Mouse (Mus musculus) kidney, adult 2 months (tissue): Measurements from ENCODE around the gene Cstad. TPM values are rescaled to one million over a fixed set of nuclear protein-coding genes. Genes with fewer than 3 reads are reported as not detected.

Source experiments
- DNase-seq: peaks from one replicate; pipeline ENCODE4 v3.0.0; 2021
- H3K27ac ChIP-seq: fragments of 200-500 bp; 2 replicates; pipeline ENCODE4 v1.5.1; 2012; ENCODE audit warnings: low read depth, low read length, control low read depth, inconsistent platforms; ENCODE audit not compliant: insufficient read depth
- H3K27me3 ChIP-seq: fragments of 200-500 bp; replicated peaks from 2 replicates; pipeline ENCODE4 v1.6.1; 2012; ENCODE audit warnings: mild to moderate bottlenecking, moderate library complexity, low read length, inconsistent platforms; ENCODE audit not compliant: control insufficient read depth, insufficient read depth
- H3K36me3 ChIP-seq: fragments of 200-500 bp; 2 replicates; pipeline ENCODE4 v1.6.1; 2012; ENCODE audit warnings: mild to moderate bottlenecking, moderate library complexity, low read length, inconsistent platforms; ENCODE audit not compliant: control insufficient read depth, insufficient read depth
- H3K4me1 ChIP-seq: fragments of 200-500 bp; 2 replicates; pipeline ENCODE4 v1.6.1; 2011; ENCODE audit warnings: low read length; ENCODE audit not compliant: control insufficient read depth, insufficient read depth
- H3K4me3 ChIP-seq: fragments of 200-500 bp; 2 replicates; pipeline ENCODE4 v1.5.1; 2011; ENCODE audit warnings: mild to moderate bottlenecking, low read depth, low read length, control low read depth; ENCODE audit not compliant: insufficient read depth
- CTCF ChIP-seq: fragments of 200-500 bp; conservative IDR thresholded peaks from 2 replicates; pipeline ENCODE4 v1.5.1; 2011; ENCODE audit warnings: low read depth, mild to moderate bottlenecking, control low read depth, low read length, moderate library complexity, mixed read lengths; ENCODE audit not compliant: insufficient read depth, insufficient read length
- POLR2A ChIP-seq: fragments of 200-500 bp; IDR thresholded peaks from one replicate; pipeline ENCODE4 v1.6.1; 2011; ENCODE audit warnings: low read depth, low read length, control low read depth
- WGBS: fragments of 180-500 bp; shearing (Covaris S2); methylation state at CpG from one replicate; pipeline ENCODE4 v1.1.7; 2018; 5-methylcytosine and 5-hydroxymethylcytosine counted together
- polyA plus RNA-seq: library from polyadenylated mRNA; depleted of rRNA; stranded (reverse); fragments of >200 nt; gene quantifications from 2 replicates; pipeline ENCODE4 v1.2.3, GENCODE M21; 2012

The Cstad gene
- polyA plus RNA-seq, 1 experiment: 1.2 TPM

- no peak for TF ChIP-seq POLR2A
- no peak for TF ChIP-seq CTCF
- H3K27me3 ChIP-seq: no peaks in the 10 kb centered on the region
- peaks cover 3% of the 10 kb centered on the region; the same call in 1 of the 2 replicates for H3K4me1 ChIP-seq
- DNase-seq: no peak
- H3K27ac ChIP-seq: no peak overlapping the region
- 68% methylated on average over 17 of the region's 17 CpGs for WGBS
- no peaks in the 10 kb centered on the region for H3K36me3 ChIP-seq
- no peak overlapping the region for H3K4me3 ChIP-seq
These were observed 31.3 kb downstream of the Cstad start for GRCm38 (mm10) chr2:30626058-30626675.

GRCm38 (mm10) chr2:30627338-30627737, 32.5 kb downstream of the Cstad start:
- peaks cover 3% of the 10 kb centered on the region; the same call in 1 of the 2 replicates for H3K4me1 ChIP-seq
- no peak overlapping the region for H3K4me3 ChIP-seq
- H3K27me3 ChIP-seq: no peaks in the 10 kb centered on the region
- no peak overlapping the region for H3K27ac ChIP-seq
- TF ChIP-seq CTCF (no peak), POLR2A (no peak)
- no peaks in the 10 kb centered on the region for H3K36me3 ChIP-seq
- 98% methylated on average over 3 of the region's 3 CpGs for WGBS
- DNase-seq: no peak

- H3K27ac ChIP-seq: no peak overlapping the region
- 92% methylated on average over 17 of the region's 17 CpGs for WGBS
- no peaks in the 10 kb centered on the region for H3K36me3 ChIP-seq
- no peak for DNase-seq
- TF ChIP-seq POLR2A (no peak), CTCF (no peak)
- H3K27me3 ChIP-seq: no peaks in the 10 kb centered on the region
- H3K4me3 ChIP-seq: no peak overlapping the region
- peaks cover 3% of the 10 kb centered on the region; the same call in 1 of the 2 replicates for H3K4me1 ChIP-seq
These were observed 33.5 kb downstream of the Cstad start for GRCm38 (mm10) chr2:30628374-30628773.

GRCm38 (mm10) chr2:30629038-30629761, 34.4 kb downstream of the Cstad start:
- no peak for DNase-seq
- no peaks in the 10 kb centered on the region for H3K36me3 ChIP-seq
- 63% methylated on average over 14 of the region's 14 CpGs for WGBS
- no peaks in the 10 kb centered on the region for H3K27me3 ChIP-seq
- H3K4me3 ChIP-seq: no peak overlapping the region
- H3K4me1 ChIP-seq: no peaks in the 10 kb centered on the region
- TF ChIP-seq POLR2A: no peak
- TF ChIP-seq CTCF: no peak
- H3K27ac ChIP-seq: no peak overlapping the region

- no peaks in the 10 kb centered on the region for H3K36me3 ChIP-seq
- no peaks in the 10 kb centered on the region for H3K4me1 ChIP-seq
- H3K27me3 ChIP-seq: no peaks in the 10 kb centered on the region
- no peak for TF ChIP-seq CTCF
- no peak for TF ChIP-seq POLR2A
- no peak overlapping the region for H3K27ac ChIP-seq
- 84% methylated on average over 4 of the region's 4 CpGs for WGBS
- H3K4me3 ChIP-seq: no peak overlapping the region
- DNase-seq: no peak
These were observed 35.0 kb downstream of the Cstad start for GRCm38 (mm10) chr2:30629860-30630259.

GRCm38 (mm10) chr2:30636266-30636671, 41.4 kb downstream of the Cstad start:
- DNase-seq: peak; percentile 80
- peak overlapping the region; percentile 24 for H3K27ac ChIP-seq
- H3K4me3 ChIP-seq: peak overlapping the region; percentile 31

GRCm38 (mm10) chr2:30637991-30638390, 43.2 kb downstream of the Cstad start:
- no peak for DNase-seq
- Histone ChIP-seq H3K4me1 (no peaks in the 10 kb centered on the region), H3K4me3 (no peak overlapping the region), H3K27ac (no peak overlapping the region), H3K27me3 (no peaks in the 10 kb centered on the region), H3K36me3 (no peaks in the 10 kb centered on the region)
- TF ChIP-seq CTCF (no peak), POLR2A (no peak)
- WGBS: 94% methylated on average over 6 of the region's 6 CpGs

More at GRCm38 (mm10) chr2:30636266-30636671, 41.4 kb downstream of the Cstad start:
- no peaks in the 10 kb centered on the region for H3K4me1 ChIP-seq
- TF ChIP-seq CTCF: no peak
- no peak for TF ChIP-seq POLR2A
- H3K36me3 ChIP-seq: no peaks in the 10 kb centered on the region
- 48% methylated on average over 5 of the region's 5 CpGs for WGBS
- H3K27me3 ChIP-seq: no peaks in the 10 kb centered on the region
